Mouse (Mus musculus) embryo, embryonic 11 days (tissue): ENCODE data around the gene Prrc2a.

ENCODE experiments used
- DNase-seq: peaks from one replicate; pipeline ENCODE4 v3.0.0-alpha.2; 2015

The Prrc2a gene

DNA sequence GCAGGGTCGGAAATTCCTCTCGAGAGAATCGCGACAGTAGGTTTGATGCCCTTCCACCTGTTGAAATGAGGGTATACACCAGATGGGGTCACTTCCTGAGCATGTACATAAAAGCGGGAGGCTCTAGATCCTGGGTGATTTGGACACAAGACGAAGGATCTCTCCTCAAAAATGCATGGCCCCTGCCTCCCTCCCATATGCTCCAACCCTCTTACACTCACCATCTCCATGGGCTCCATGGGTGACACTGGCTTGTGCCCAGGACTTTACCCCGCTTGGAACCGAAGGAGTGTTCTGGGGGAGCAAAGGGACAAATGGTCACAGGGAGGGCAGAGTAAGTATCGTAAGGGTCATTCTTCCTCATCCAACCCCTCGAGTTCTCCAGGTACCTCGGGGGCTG lies 3.3 kb downstream of the Prrc2a start:
- DNase-seq = no peak

DNA sequence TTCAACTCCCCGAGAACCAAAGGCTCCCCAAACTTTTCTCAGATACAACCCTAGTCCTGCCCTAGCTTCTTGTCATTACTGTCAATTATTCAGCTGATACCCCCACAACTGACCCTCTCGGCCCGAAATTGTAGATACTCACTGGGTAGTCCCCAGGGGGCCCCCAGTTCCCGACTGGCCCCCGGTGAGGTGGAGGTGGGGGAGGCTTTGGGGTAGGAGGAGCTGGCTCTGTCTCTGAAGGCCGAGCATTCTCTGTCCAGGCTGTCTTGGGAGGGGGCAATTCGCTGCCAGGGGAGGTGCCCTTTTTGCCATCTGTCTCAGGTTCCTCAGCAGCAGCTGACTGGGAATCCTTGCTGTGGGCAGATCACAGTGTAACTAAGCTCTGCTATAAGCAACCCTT lies 5.1 kb downstream of the Prrc2a start:
- no peak for DNase-seq

DNA sequence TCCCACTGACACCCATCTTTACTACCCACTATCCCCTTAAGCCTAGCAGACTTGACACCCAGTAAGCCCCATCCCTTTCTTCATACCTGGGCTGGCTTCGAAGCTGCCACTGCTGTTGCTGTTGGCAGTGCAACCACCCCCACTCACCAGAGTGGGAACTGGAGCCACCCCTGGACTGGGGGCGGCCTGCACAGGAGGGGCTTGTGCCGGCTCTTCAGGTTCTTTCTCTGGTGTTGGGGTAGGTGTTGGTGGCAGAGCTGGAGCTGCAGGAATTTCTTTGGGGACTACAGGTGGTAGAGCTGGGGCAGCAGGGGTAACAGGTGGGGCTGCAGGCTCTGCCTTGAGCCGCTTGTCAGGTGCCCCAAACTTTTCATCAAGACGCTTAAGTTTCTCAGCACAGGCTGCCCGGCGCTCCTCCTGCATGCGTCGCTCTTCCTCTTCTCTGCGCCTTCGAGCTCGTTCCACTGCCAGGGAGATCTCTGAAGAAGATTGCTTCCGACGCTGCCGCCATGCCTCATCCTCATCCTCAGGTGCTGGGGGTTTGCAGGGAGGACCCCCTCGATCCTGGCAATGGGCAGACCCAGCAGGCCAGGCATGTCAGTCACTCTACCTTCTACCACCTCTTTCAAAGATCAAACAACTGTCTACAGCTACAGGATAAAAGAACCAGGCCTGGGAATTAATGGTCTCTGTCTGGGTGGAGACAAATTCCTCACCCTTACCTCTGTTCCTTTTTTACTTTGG lies 5.7 kb downstream of the Prrc2a start:
- DNase-seq = no peak

DNA sequence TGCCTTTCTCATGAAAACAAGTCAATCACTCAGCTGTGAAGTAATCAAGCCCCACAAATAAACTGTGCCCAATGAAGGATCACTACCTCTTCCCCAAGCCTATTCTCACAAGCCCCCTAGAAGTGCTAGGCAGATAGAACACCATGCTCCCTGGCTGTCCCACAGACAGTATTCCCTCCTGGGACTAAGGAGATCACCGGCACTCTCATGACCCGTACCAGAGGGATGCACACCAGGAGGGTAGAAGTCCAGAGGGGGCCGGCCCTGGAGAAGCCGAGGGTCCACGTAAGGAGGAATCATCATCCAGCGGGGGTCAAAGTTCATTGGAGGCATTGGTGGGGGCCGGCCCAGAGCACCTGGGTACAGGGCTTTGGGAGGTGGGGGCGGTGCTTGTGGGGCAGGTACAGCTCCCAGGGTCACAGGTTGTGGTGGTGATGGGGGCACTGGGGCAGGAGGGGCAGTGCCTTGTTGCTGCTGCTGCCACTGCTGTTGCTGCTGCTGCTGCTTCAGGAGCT lies 7.0 kb downstream of the Prrc2a start:
- DNase-seq = no peak

DNA sequence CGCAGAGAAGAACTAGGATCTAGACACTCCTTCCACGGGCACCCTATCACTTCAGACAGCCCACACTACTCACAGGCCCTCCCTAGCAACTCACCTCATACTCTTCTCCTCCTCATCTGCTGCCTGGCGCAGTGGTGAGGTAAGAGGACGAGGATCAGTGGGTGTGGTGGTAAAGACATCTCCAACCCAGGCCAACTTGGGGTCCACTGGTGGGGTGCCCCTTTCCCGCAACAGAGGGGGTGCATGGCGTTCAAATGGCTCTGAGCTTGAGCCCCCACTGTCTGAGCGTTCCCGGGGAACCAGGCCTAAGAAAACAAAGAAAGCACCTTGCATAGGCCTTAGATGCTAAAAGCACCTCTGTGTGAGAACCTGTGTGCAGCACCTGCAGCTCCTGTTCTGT lies 7.4 kb downstream of the Prrc2a start:
- no peak for DNase-seq

DNA sequence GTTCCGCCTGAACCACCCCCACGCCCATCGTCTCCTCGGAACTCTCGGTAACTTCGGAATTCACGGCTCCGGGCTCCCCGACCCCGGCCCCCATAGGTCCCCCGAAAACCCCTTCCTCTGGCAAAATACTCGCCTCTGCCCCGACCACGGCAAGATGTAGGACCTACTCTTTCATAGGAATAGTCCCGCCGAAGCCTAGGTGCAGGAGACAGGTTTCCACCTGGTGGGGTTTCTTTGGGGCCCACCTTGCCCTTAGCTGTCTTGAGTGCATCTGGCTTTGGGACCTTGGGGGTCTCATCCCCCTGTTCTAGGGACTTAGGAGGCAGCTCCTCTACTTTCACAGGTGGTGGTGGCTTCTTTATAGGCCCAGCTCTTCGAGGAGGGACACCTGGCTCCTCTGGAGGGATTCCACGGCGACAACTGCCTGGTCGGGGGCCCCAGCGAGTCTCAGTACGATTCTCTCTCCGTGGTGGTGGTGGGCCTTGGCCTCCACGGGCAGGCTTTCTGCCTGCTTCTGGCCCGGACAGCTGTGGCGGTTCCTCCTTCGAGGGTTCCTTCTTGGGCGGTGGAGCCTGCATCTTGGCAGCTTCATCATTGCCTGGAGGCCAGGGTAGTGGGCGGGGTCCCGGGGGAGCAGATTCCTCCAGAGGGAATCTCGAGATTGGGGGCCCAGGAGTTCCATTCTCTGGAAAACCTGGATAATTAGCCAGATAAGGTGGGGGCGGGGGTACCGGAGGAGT lies 8.1 kb downstream of the Prrc2a start:
- no peak for DNase-seq

DNA sequence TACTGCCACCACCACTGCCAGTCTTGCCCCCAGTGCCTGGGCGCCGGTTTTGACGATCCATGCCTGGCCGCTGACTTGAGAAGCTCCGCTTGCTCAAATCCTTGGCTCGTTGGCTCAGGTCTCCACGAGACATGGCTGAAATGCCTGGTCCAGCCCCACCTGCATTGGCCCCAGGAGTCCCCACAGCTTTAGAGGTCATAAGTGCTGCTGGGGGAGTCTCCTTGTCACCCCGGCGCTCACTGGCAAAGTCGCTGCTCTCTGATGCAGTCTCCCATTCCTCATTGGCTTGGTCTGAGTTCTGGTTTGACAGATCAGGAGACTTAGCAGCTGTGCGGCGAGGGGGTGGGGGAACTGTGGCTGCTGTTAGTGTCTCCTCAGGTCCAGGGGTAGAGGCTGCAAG lies 9.2 kb downstream of the Prrc2a start:
- DNase-seq = no peak

DNA sequence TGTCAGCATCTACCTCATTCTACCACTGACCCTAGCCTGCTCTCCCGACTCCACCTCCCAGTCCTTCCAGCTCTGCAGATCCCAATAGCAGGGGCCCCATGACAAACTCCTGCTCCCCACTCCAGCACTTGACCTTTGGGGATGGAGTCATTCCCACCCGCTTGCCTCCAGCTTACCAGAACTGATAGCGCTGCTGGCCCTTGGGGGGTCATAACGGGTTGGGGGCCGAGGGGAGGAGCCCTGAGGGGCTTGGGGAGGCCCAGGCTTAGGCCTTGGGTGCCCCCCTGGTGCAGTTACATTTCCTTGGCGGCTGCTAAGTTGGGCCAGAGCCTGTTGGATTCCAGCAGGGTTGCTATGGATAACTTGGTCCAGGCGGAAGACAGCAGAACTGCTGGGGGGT lies 10.1 kb downstream of the Prrc2a start:
- no peak for DNase-seq

DNA sequence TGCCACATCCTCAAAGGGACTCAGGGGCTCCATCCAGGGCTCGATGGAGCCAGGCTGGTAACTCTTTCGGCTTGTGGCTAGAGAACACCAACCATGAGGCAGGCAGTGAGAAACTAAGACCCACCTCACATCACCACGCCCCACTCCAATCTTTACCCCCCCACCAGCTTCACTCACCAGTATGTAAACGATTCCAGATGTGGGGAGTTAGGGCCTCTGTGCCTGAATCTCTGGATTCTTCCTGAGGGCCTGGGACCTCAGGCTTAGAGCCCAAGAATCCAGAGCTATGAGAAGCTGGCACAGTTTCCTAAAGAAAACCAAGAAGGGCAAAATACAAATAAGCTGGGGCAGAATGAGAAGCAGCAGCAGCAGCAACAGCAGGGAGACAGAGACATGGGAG lies 10.8 kb downstream of the Prrc2a start:
- no peak for DNase-seq

DNA sequence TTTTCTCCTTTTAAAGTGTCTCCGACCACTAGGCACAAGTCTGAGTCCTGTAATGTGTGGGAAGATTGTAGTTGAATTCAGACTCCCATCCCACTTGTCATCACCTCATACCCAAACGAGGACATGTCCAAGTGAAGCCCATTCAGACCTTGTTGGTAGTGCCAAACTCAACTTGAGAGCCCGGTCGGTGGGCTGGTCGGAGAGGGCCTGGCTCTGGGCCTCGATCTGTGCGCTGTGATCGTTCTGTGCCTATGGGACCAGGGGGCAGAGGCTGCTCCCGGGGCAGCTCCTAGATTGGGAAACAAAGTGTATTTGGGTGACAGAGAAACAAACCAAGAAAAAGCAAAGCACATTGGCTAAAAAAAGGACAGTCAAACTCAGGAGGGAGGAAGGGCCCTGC lies 11.6 kb downstream of the Prrc2a start:
- no peak for DNase-seq

DNA sequence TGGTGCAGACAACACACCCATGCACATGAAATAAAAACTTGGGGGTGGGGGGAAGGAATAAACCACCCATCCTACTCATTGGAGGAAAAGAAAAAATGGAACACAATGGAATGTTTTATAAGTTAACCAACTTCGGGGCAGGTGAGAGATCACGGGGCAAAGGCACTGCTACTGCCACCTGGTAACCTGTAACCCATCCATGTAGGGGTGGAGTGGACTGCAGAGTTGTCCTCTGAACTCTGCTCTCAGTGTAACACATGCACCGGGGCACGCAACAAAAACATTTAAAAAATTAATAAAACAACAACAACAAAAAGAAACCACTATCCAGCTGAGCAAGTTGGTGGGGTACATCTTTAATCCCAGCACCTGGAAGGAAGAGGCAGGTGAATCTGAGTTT lies 12.6 kb downstream of the Prrc2a start:
- no peak for DNase-seq

DNA sequence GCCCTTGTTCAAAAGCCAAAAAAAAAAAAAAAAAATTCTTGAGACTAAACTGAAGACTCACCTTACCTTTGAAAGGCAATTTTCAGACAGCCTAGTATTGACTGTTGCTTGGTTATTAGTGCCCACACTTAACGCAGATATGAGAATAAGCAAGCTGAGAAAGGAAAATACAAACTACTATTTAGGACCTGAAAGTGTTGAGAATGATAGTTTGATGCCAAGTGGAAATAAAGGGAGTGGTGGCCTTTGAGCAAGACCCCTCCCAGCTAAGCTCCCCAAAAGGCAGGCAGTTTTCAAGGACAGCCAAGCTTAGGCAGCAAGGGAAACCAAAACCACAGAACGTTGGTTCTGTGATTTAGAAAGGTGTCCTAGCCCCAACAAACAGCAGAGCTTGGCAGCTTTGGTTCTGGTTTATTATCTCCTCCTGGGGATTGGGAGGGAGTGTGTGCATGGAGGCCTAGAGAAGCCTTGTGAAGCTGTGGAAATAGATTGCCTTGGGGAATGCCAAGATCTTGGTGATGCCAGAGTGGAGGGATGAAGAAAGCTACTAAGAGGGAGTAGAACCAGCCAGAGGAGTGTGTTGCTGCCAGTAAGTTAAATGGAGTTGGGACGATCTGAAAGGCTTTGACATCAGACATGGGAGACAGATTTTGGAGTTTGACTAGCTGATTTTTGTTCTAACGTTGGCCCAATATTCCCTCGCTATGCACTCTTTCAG lies 16.6 kb downstream of the Prrc2a start:
- DNase-seq = no peak

DNA sequence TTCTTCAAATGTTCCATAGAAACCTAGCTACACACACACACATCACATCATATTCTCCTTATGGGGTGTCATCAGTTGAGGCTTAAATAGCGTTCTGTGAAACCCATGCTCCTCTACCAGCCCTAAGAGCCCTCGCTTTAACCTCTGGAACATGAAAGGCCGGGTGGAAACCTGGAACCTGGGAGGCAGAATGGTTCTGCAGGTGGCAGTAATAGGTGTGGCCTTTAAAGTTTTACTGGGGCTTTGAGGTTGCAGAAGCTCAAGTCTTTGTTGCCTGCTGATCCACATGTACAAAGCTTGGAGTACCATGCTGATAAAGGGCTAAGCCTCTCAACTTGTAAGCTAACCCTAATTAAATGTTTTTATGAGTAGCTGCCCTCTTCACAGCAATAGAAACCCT lies 17.3 kb downstream of the Prrc2a start:
- DNase-seq = no peak

DNA sequence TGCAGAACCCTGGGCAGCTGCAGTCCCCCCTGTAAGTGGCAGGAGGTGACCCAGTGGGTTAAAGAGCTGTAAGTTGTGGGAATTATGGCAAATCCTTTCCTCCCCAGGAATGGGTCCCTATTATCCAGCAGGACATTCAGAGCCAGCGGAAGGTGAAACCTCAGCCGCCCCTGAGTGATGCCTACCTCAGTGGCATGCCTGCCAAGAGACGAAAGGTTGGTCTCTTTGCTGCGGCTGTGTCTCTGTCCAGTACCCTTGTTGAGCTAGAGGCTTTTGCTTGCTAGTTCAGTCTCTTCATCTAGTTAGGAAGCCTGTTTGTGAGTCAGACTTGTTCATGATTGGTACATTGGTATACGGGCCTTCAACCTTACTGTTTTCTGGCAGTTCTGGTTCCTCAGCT lies 18.6 kb downstream of the Prrc2a start:
- no peak for DNase-seq

DNA sequence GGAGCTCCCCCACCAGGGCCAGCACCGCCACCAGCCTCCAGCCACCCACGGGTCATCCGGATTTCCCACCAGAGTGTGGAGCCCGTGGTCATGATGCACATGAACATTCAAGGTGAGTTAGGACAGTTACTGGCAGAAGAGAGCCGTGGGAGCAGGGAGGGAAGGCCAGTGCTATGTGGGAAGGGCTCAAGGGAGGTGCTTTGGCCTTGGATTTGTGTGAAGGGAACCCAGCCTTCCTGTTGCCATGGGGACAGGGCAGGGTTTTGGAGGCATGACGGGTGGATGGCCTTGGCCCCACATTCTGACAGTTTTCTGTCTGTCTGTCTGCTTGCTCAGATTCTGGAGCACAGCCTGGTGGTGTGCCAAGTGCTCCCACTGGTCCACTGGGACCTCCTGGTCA lies 22.7 kb downstream of the Prrc2a start:
- no peak for DNase-seq

DNA sequence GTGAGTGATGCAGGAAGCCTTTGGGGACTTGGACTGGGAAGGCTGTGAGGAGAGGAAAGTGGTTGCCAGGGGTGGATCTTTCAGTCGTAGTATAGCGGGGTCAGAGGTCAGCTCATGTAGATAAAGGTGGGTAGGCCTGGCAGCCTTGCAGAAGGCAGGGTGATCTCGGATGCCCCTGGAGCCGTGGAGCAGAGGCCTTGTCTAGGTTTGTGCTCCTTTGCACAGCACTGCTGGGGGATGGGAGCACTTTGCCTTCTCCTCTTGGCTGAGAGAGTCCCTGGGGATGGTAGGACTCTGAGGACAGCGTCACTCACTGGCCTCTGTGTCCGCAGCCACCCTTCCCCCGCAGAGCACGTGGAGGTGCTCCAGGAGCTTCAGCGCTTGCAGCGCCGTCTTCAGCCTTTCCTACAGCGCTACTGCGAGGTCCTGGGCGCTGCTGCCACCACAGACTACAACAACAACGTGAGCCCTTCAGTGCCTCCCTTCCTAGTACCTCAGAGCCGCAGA lies 24.2 kb downstream of the Prrc2a start:
- DNase-seq = no peak

DNA sequence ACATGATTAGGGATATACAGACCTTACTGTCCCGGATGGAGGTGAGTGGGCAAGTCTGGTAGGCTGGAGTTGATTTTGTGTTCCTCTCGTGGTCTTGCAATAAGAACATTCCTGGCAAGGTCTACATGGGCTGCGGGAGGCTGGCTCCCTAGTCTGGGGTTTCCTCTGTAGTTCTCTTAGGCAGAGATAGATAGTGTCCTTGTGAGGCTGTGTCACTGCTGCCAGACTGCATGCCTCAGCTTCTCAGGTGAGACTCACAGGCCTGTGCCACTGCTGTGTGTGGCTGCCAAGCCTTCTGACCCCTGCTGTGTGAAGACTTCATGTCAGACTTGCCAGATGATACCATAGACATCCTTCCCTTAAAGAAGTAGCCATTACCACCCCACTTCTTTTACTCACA lies 25.4 kb downstream of the Prrc2a start:
- DNase-seq = no peak

DNA sequence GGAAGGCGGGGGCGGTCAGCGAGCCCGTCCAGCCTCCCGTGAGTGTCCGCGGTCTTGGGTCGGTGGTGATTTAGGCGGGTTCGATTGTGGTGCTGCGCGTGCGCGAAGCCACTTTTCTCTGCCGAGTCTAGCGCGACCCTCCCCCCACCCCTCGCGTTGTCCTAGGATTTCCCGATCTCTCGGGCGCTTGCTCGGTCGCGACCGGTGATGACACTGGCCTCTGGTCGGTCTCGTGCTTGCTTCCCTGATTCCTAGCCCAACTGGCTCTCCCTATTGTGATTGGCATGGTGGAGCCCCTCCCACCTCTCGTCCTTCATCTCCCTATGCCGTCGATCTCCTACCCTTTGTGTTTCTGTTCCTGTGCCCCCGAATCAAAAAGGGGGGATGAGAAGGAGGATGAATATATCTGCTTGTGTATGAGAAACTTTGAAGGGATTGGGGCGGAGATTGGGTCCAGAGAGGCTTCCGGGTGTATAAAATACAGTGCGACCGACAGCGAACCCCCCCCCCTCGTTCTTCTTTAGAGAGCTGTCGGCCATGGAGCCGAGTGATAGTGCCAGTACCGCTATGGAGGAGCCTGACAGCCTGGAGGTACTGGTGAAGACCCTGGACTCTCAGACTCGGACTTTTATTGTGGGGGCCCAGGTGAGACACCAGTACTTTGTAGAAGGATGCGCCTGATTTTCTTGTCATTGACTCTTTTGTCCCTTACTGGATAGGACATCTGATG lies 28.9 kb downstream of the Prrc2a start:
- DNase-seq = peak; percentile 87

DNA sequence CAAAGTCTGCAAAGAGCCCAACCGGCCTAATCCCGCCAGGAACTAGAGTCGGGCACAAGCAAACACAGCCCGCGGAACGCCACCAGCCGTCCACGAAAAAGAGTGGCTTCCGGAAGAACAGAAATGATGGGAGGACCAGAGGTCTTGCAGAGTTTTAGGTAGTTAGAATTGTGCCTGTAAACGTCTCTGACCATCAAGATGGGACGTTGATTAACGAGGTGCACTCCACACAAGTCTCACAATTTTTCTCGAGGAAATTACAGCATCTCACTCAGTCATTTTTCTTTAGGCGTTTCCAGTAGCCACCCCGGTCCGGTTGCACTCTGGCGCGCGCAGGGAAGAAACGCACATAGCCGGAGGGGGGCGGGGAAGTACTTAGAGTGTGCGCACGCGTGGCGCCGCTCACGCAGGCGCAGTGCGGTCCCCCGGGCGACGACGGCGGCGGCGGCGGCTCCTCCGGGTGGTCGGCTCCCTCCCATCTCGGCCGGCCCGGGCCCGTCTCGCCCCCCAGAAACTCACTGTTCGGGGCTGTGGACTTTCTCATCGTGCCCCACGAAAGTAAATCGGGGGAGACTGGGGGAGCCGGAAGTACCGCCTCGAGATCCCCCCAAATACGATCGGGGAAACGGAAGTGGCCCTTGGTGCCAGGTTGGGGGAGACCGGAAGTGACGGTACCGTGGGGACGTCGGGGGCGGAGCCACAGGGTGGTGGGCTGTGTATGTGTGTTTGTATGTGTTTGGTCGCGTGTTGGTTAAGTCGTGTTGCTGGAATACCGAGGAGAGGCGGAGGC lies 29.7 kb downstream of the Prrc2a start, which contains the start of gene Bag6:
Gene Bag6, plus strand, starts transcription at position 378 of the 790 bp plus-strand sequence.
- DNase-seq = peak; percentile 98

DNA sequence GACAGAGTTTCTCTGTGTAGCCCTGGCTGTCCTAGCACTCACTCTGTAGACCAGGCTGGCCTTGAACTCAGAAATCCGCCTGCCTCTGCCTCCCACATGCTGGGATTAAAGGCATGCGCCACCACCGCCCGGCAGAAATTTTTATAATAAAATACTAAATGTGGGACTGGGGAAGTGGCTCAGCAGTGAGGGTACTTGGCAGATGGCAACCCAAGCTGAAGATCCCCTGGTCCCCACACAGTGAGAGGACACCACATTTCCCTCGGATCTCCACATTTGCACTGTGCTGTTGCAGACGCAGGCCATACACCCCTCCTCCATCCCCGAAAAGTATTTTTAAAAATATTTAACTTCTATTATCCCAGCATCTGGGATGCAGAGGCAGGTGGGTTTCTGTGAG lies 31.2 kb downstream of the Prrc2a start:
- no peak for DNase-seq

DNA sequence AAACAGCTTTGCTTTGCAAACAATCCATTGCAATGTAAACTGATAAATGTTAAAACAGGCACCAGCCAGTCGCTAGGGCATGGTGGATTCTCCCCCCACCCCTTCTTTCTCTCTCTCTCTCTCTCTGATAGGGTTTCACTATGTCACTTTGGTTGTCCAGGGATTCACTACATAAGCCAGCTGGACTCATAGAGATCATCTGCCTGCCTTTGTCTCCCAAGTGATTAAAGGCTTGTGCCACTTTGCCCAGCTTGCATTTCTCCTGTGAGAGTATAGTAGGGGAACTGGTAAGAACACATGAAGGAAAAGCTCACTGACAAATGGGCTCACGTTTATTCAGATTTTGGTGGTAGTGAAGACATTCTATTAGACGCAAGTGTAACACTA lies 32.5 kb downstream of the Prrc2a start:
- no peak for DNase-seq
